Mouse (Mus musculus): ENCODE measurements around the gene Avpi1. TPM values are rescaled to one million over a fixed set of nuclear protein-coding genes. Genes with fewer than 3 reads are reported as not detected.

Gene Avpi1
- polyA plus RNA-seq, 1 experiment from 2014 or later: 43.8 TPM

GRCm38 (mm10) chr19:42075051-42075450 is 53.8 kb downstream of the Avpi1 start:
- 83% methylated on average over 2 of the region's 2 CpGs for WGBS
- Histone ChIP-seq H3K9me3 (ENCODE audit: control insufficient read depth, low read length) (no peaks in the 10 kb centered on the region), H3K36me3 (ENCODE audit: control insufficient read depth, insufficient read depth, low read length) (no peaks in the 10 kb centered on the region), H3K4me1 (ENCODE audit: control insufficient read depth, insufficient read depth, low read length) (peaks cover 6% of the 10 kb centered on the region; the same call in 1 of the 2 replicates), H3K27ac (ENCODE audit: low read length) (no peak overlapping the region), H3K9ac (ENCODE audit: low read depth, low read length) (no peak overlapping the region), H3K27me3 (replicated peaks; ENCODE audit: control insufficient read depth, insufficient read depth, low read length) (no peaks in the 10 kb centered on the region), H3K4me2 (ENCODE audit: low read depth, low read length) (no peak overlapping the region), H3K4me3 (ENCODE audit: low read length) (no peak overlapping the region)
- ATAC-seq: no peak

Other genes with a start within 250 kb of the Avpi1 start
- gene Rrp12, start 232.9 kb downstream of the Avpi1 start, polyA plus RNA-seq (2015; fragmentation: Nextera tagmentation; extraction: Ambion mirVana): 14.1 and 15.7 TPM in 2 replicates
- gene Pgam1, start 217.1 kb downstream of the Avpi1 start, polyA plus RNA-seq (2015; fragmentation: Nextera tagmentation; extraction: Ambion mirVana): 1,020 and 1,026 TPM in 2 replicates
- 55.4 and 63.2 TPM in 2 replicates for gene Exosc1, start 195.6 kb downstream of the Avpi1 start, polyA plus RNA-seq (2015; fragmentation: Nextera tagmentation; extraction: Ambion mirVana)
- 65.3 and 66.1 TPM in 2 replicates for gene Zdhhc16, start 195.6 kb downstream of the Avpi1 start, polyA plus RNA-seq (2015; fragmentation: Nextera tagmentation; extraction: Ambion mirVana)
- 27.8 and 28.4 TPM in 2 replicates for gene Mms19, start 147.9 kb downstream of the Avpi1 start, polyA plus RNA-seq (2015; fragmentation: Nextera tagmentation; extraction: Ambion mirVana)
- 11.2 and 13.3 TPM in 2 replicates for gene Ubtd1, start 147.3 kb downstream of the Avpi1 start, polyA plus RNA-seq (2015; fragmentation: Nextera tagmentation; extraction: Ambion mirVana)
- gene Ankrd2, start 93.1 kb downstream of the Avpi1 start, polyA plus RNA-seq (2015; fragmentation: Nextera tagmentation; extraction: Ambion mirVana): 0.16 TPM in 1 of 2 replicates, not detected in the other
- gene Hoga1, start 83.4 kb downstream of the Avpi1 start, polyA plus RNA-seq (2015; fragmentation: Nextera tagmentation; extraction: Ambion mirVana): 2.2 and 2.7 TPM in 2 replicates
- 0.16 TPM in 1 of 2 replicates, not detected in the other for gene 4933411K16Rik, start 76.8 kb downstream of the Avpi1 start, polyA plus RNA-seq (2015; fragmentation: Nextera tagmentation; extraction: Ambion mirVana)
- 13.9 and 15.8 TPM in 2 replicates for gene Morn4, start 42.7 kb downstream of the Avpi1 start, polyA plus RNA-seq (2015; fragmentation: Nextera tagmentation; extraction: Ambion mirVana)
- gene Pi4k2a, start 38.6 kb downstream of the Avpi1 start, polyA plus RNA-seq (2015; fragmentation: Nextera tagmentation; extraction: Ambion mirVana): 6.4 and 6.6 TPM in 2 replicates
- gene Marveld1, start 18.3 kb upstream of the Avpi1 start, polyA plus RNA-seq (2015; fragmentation: Nextera tagmentation; extraction: Ambion mirVana): 4.4 and 4.6 TPM in 2 replicates
- 19.0 and 20.6 TPM in 2 replicates for gene Zfyve27, start 34.9 kb upstream of the Avpi1 start, polyA plus RNA-seq (2015; fragmentation: Nextera tagmentation; extraction: Ambion mirVana)
- gene Sfrp5, start 73.2 kb upstream of the Avpi1 start, polyA plus RNA-seq (2015; fragmentation: Nextera tagmentation; extraction: Ambion mirVana): 3.5 and 8.3 TPM in 2 replicates
- 1.0 and 1.2 TPM in 2 replicates for gene Golga7b, start 118.5 kb upstream of the Avpi1 start, polyA plus RNA-seq (2015; fragmentation: Nextera tagmentation; extraction: Ambion mirVana)

Measured in intestine, embryonic 16.5 days (tissue).